Mouse (Mus musculus) frontal cortex, postnatal 10 days (tissue): ENCODE data around the gene Gde1.

ENCODE experiments used
- DNase-seq, 2 experiments: peaks; one replicate each; pipeline ENCODE4 v3.0.0; 2022; ENCODE audit warnings: low spot score in 2 of 2, mixed read lengths in 1 of 2

Gene Gde1

GRCm38 (mm10) chr7:118705101-118705961 lies at the start of gene Gde1:
TSS of gene Gde1 (minus strand) at chr7:118705778.
- DNase-seq: peak; percentile 89 to 91

DNA sequence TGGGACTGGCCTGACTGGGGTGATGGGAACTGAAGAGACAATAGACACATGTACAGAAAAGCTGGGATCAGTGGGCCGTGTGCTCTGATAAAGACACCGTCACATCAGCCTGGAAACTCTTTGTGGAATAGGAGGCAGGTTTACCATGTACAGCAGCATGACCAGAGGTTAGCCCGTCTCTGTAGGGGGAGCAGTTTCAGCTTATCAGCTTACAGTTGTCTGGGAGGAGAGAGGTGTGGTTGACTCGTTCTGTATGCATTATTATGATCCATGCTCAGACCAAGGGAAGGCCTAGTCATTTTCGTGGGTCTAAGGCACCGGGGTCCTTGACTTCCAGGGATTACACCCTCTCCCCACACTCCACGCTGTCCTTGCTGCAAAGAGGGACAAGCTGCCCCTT lies 46.0 kb upstream of the Gde1 start:
- DNase-seq: no peak

DNA sequence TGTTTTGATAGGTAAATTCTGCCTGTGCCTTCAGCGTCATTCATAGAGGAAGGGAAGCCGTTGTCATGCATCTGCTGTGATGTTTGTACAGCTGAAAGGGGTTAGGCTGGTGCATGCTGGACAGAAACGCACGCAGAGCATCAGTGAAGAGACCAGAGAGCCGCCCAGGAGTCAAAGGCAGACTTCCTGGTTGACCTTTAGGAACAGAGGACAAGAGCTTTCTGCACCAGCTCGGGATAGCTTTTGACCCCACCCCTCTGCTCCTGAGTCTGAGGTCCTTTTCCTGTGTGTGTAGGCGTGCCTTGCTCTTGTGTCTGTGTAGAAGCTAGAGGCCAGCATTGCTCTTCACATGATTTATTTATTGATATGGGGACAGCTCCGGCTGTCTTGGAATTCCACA lies 44.1 kb upstream of the Gde1 start:
- no peak for DNase-seq

- DNase-seq: peak; percentile 29 to 42
These were observed 42.5 kb upstream of the Gde1 start for GRCm38 (mm10) chr7:118747891-118748672.

DNA sequence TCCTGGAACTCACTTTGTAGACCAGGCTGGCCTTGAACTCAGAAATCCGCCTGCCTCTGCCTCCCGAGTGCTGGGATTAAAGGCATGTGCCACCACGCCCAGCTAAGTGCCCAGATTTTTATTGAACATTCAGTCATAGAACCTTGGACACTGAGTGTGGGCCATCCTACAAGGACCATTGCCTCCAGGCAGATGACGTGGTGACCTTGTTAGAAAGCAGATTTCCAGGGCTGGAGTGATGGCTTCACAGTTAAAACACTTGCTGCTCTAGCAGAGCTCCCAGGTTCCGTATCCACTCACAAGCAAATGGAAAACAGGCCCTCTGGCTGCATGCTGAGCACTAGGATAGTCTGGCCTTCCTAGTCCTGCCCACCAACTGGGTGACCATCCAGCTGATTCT lies 39.2 kb upstream of the Gde1 start:
- DNase-seq: no peak

DNA sequence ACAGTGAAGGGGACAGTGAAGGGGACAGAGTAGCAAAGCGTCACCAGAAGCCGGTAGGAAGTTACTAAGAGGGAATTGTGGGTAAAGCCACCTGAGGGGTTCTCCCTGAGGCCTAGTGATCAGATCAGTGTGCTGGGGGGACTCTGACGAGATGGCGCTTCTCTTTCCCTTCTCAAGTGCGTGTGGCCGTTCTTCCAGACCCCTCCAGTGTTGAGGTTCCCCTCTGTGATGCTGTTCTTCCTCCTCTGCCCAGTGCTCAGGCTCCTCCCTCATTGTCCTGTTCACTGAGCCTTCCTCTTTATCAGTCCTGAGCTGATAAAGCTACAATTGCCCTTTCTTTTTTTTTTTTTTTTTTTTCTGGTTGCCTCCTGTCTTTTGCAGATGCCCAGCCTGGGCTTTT lies 36.7 kb upstream of the Gde1 start:
- DNase-seq: no peak

DNA sequence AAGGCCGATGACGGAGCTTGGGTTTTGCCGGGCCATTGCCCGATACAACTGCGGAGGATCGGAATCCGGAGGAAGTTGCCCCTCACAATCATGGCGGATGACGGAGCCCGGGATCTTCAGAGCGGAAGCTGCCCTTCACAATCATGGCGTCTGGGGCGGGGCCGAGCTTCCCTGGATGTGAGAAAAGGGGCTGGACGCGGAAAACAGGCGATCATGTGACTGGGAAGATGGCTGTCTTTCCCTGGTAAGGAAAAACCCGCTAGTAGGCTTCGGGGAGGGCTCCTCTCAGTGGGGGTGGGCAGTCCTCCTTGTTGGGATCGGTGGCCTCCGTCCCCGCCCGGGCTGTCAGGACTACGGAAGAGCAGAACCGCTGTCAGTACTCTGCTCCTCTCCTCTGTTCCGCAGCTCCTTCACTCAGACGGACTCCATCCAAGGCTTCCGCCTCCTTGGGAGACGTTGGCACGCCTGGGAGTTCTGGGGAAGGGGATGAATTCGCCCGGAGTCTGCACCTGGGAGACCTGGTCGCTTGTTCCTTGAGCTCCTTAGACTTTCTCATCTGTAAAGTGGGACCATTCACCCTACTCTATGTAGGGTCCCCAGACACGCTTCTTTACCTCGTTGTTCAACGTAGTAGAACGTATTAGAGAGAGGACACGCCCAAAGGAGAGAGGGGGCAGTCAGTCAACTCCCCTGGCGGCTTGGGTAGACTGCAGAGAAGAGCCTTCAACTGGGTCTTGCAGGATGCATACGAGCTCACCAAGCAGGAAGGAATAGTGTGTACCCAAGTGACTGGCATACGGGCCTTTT lies 35.2 kb upstream of the Gde1 start:
- peak; percentile 92 to 96 for DNase-seq

DNA sequence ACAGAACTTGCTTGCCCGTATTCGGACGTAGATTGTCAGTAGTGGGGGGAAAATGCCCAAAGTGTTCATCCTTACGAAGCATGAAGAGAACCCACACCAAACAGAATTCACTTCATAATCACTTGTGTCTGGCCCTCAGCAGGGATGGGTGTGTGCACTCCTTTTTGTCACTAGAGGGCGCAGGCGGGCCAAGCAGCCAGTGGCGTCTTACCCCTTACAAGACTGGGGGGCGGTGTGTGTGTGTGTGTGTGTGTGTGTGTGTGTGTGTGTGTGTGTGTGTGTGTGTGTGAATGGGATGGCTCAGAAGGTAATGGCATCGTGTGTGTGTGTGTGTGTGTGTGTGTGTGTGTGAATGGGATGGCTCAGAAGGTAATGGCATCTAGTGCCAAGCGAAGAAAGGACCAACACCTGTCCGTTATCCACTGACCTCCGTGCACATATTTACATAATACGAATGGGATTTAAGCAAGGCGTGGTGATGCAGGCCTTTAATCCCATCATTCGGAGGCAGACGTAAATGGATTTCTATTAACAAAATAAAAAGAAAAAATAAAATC lies 34.5 kb upstream of the Gde1 start, which contains the start of gene Vps35l:
Gene Vps35l, plus strand, starts transcription at position 252 of the 557 bp plus-strand sequence.
- peak; percentile 73 to 81 for DNase-seq

- no peak for DNase-seq
These were observed 33.2 kb upstream of the Gde1 start for GRCm38 (mm10) chr7:118738730-118739129.

DNA sequence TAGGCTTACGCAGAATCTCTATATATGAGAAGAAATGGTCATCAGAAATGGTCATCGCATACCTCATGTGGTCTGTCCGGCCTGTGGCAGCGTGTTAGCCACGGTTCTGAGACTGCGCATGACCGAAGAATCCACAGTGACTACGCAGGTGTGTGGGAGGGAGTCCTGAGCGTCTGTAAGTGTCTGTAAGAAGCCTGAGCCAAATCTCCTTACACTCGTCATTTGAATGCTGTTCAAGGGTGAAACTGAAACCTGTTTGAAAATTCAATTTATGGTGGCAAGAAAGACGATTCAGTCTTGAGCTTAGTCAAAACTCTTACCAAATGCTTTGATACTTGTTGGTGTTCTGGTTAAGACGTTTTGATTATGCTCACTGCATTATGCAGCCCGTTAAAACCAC lies 27.6 kb upstream of the Gde1 start:
- no peak for DNase-seq

DNA sequence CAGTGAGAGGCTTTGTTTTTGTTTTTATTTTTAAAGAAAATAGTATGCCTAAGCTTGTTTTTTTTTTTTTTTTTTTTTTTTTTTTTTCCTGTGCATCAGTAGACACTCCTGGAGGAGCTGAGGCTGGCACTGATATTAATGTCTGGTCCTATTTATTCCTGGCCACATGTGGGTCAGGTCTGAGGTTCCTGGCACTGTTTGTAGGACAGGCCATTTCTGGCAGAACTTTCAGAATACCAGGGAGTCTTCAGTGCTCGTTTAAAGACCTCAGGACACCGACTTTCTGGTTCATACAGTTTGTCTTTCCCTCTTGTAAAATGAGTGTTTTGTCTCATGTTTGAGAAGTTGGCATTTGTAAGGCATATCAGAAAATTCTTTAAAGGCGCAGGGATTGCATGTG lies 26.2 kb upstream of the Gde1 start:
- DNase-seq: no peak

GRCm38 (mm10) chr7:118728846-118729587 lies 23.4 kb upstream of the Gde1 start:
- no peak for DNase-seq

- DNase-seq: no peak
These were observed 19.9 kb upstream of the Gde1 start for GRCm38 (mm10) chr7:118725459-118725858.

GRCm38 (mm10) chr7:118723927-118724326 lies 18.3 kb upstream of the Gde1 start:
- no peak for DNase-seq

- no peak for DNase-seq
These were observed 12.5 kb upstream of the Gde1 start for GRCm38 (mm10) chr7:118718066-118718465.

DNA sequence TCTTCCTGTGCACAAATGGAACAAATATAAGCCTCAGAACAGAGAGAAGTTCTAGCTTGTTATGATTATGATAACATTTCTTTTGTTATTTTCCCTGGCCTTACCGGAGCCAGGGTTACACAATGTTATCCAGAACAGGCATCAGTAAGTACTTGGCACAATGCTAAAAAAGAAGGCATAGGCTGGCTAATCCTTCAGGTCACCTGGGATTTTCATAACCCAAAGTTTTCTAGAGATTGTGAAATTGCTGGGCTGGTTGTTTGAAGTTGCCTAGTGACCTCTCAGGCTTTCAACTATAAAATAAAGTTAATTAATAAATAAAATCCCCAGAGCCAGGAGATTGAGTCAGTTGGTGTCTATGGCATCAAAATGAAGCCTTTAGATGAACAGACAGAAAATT lies 9.3 kb upstream of the Gde1 start:
- DNase-seq: no peak

GRCm38 (mm10) chr7:118712228-118713173 lies 6.9 kb upstream of the Gde1 start, which contains the start of gene Ccp110:
TSS of gene Ccp110 (plus strand) at chr7:118712552.
- peak; percentile 91 to 94 for DNase-seq

GRCm38 (mm10) chr7:118710776-118711175 lies 5.2 kb upstream of the Gde1 start:
- no peak for DNase-seq

- no peak for DNase-seq
These were observed 2.4 kb upstream of the Gde1 start for GRCm38 (mm10) chr7:118708002-118708401.

- no peak for DNase-seq
These were observed 1.6 kb upstream of the Gde1 start for GRCm38 (mm10) chr7:118707216-118707615.
